ENCODE assay signal across 11 mouse cellular contexts in genomic region chr6:38960367-38960766, GRCm38 (mm10).
DNase-seq lines count a peak whose midpoint lies in the region; ATAC-seq and TF ChIP-seq lines count a peak whose summit lies in the region.
"Had no signal": no experiment of that assay in that cellular context is flagged by ENCODE, and none has a peak within 500 bp of the region (broad histone marks: within the 10 kb centered on the region; RNA-seq: fewer than 3 reads in every experiment).

No protein-coding gene starts in this region.

- H3K9me3 ChIP-seq in heart, postnatal 0 days (replicated peaks; ENCODE audit: control insufficient read depth, low read length): no peaks in the 10 kb centered on the region
- H3K9me3 ChIP-seq in lung, embryonic 14.5 days (ENCODE audit: low read depth, low read length): no peaks in the 10 kb centered on the region
- H3K9me3 ChIP-seq: embryonic facial prominence, embryonic 15.5 days; heart, embryonic 12.5 days had no signal

- no peaks in the 10 kb centered on the region for H3K36me3 ChIP-seq in heart, postnatal 0 days (replicated peaks; ENCODE audit: control insufficient read depth, insufficient read depth, low read length)
- H3K36me3 ChIP-seq in lung, embryonic 14.5 days (ENCODE audit: insufficient read depth): no peaks in the 10 kb centered on the region
- H3K36me3 ChIP-seq: embryonic facial prominence, embryonic 15.5 days; heart, embryonic 12.5 days had no signal

- TF ChIP-seq CTCF in heart, postnatal 0 days (IDR thresholded peaks at IDR 0.05; ENCODE audit: low read depth): no peak
- TF ChIP-seq CTCF in lung, embryonic 14.5 days (IDR thresholded peaks at IDR 0.05; ENCODE audit: low read depth): no peak

- TF ChIP-seq EP300 in heart, postnatal 0 days (IDR thresholded peaks at IDR 0.05; ENCODE audit: low read depth): no peak

- H3K4me2 ChIP-seq in heart, postnatal 0 days (ENCODE audit: low read depth, low read length): no peak overlapping the region
- no peak overlapping the region for H3K4me2 ChIP-seq in lung, embryonic 14.5 days
- H3K4me2 ChIP-seq: embryonic facial prominence, embryonic 15.5 days; heart, embryonic 12.5 days had no signal

- 0 out of 2 replicates have a peak, but pooled peaks cover 9% of the 10 kb centered on the region for H3K4me1 ChIP-seq in heart, postnatal 0 days (ENCODE audit: control insufficient read depth, insufficient read depth)
- no peaks in the 10 kb centered on the region for H3K4me1 ChIP-seq in lung, embryonic 14.5 days (ENCODE audit: insufficient read depth)
- H3K4me1 ChIP-seq: embryonic facial prominence, embryonic 15.5 days had no signal

- ATAC-seq in heart, postnatal 0 days (ENCODE audit: insufficient read depth, low read depth): no peak
- ATAC-seq in lung, embryonic 14.5 days (ENCODE audit: insufficient read depth): no peak

- no peaks in the 10 kb centered on the region for H3K27me3 ChIP-seq in heart, postnatal 0 days (ENCODE audit: control insufficient read depth, insufficient read depth, low read length)
- H3K27me3 ChIP-seq in lung, embryonic 14.5 days (ENCODE audit: insufficient read depth, low read length): no peaks in the 10 kb centered on the region
- H3K27me3 ChIP-seq: embryonic facial prominence, embryonic 15.5 days; heart, embryonic 12.5 days had no signal

- WGBS in heart, postnatal 0 days: 59% methylated on average over 2 of the region's 3 CpGs
- WGBS in lung, embryonic 14.5 days: 65% methylated on average over 3 of the region's 3 CpGs

- no peak for DNase-seq in heart, postnatal 0 days (ENCODE audit: low spot score)
- no peak for DNase-seq in heart, postnatal 36 days
- DNase-seq in lung, embryonic 14.5 days: peak; percentile 52
- DNase-seq in lung, postnatal 4 days: no peak
- peak; percentile 30 for DNase-seq in cerebellum, adult 8-10 months
- peak; percentile 35 for DNase-seq in retina, postnatal 7 days (ENCODE audit: low read depth, low spot score)
- DNase-seq in embryo, embryonic 10 days (ENCODE audit: low spot score): no peak

- intact Hi-C loops in heart, postnatal 36 days (cut with DNase I): no loop called here

- no peak overlapping the region for H3K9ac ChIP-seq in heart, postnatal 0 days (replicated peaks; ENCODE audit: low read depth, low read length)
- no peak overlapping the region for H3K9ac ChIP-seq in lung, embryonic 14.5 days
- H3K9ac ChIP-seq: embryonic facial prominence, embryonic 15.5 days; heart, embryonic 12.5 days; liver, embryonic 14.5 days had no signal

- no peak overlapping the region for H3K4me3 ChIP-seq in heart, postnatal 0 days (ENCODE audit: low read depth, low read length)
- no peak overlapping the region for H3K4me3 ChIP-seq in lung, embryonic 14.5 days (ENCODE audit: low read depth, low read length)
- H3K4me3 ChIP-seq: embryonic facial prominence, embryonic 15.5 days; heart, embryonic 12.5 days; left cerebral cortex, adult 2 months had no signal

- H3K27ac ChIP-seq in heart, postnatal 0 days (ENCODE audit: low read depth): 0 out of 2 replicates have a peak overlapping the region, but pooled peaks have one; percentile 36
- no peak overlapping the region for H3K27ac ChIP-seq in lung, embryonic 14.5 days (ENCODE audit: low read depth)
- H3K27ac ChIP-seq: embryonic facial prominence, embryonic 15.5 days; left cerebral cortex, adult 2 months; liver, embryonic 14.5 days had no signal

Comparison
In these comparisons a context has a peak if more than half of its experiments do, and no peak if none do; other contexts are left out.
1. DNase-seq: peak in lung, embryonic 14.5 days (single experiment), cerebellum, adult 8-10 months (single experiment) and retina, postnatal 7 days (single experiment); none in heart, postnatal 0 days (single experiment), heart, postnatal 36 days (0 of 2), lung, postnatal 4 days (0 of 2) and embryo, embryonic 10 days (single experiment).